Mouse (Mus musculus): ENCODE data around the gene Mybphl. TPM values are rescaled to one million over a fixed set of nuclear protein-coding genes. Genes with fewer than 3 reads are reported as not detected.
A peak's percentile ranks its signal among the peaks of the same experiment; 100 is the strongest.

The Mybphl gene
- polyA plus RNA-seq, 1 experiment from 2014 or later: 94.5 TPM

DNA sequence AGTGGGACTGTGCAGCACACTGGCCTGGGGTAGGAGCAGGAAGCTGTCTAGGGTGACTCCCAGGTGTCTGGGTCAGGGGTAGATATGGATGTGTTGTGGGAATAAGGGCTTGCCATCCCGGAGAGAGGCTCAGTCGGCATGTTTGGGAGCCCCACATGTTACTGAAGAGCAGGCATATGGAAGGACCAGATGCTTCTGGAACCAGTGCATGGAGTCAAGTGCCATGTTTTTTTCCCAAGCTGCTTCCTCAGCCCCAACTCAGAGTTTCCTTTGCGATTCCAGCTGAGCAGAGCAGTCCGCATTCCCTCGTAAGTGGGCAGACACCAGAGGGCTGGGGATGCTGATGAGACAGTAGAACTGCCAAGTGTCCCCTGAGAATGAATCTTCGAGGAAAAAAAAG lies 58.3 kb downstream of the Mybphl start:
- Histone ChIP-seq H3K4me2 (ENCODE audit: low read length) (no peak overlapping the region), H3K27me3 (ENCODE audit: control insufficient read depth, insufficient read depth, low read length) (no peaks in the 10 kb centered on the region), H3K9me3 (ENCODE audit: control insufficient read depth, low read length) (no peaks in the 10 kb centered on the region), H3K4me1 (ENCODE audit: control insufficient read depth in 2 of 2, insufficient read depth in 2 of 2, low read length in 2 of 2) (peaks cover 5 to 11% of the 10 kb centered on the region in 2 experiments), H3K9ac (ENCODE audit: low read length) (no peak overlapping the region), H3K4me3 (ENCODE audit: control insufficient read depth in 1 of 2, insufficient read depth in 1 of 2, low read depth in 1 of 2, low read length in 2 of 2) (no peak overlapping the region), H3K27ac (replicated peaks in 1 of 2; ENCODE audit: control insufficient read depth in 1 of 2, insufficient read depth in 1 of 2, low read depth in 2 of 2, low read length in 2 of 2) (no peak overlapping the region), H3K36me3 (ENCODE audit: control insufficient read depth, insufficient read depth, low read length) (peaks cover 33% of the 10 kb centered on the region)
- ATAC-seq (ENCODE audit: insufficient number of reproducible peaks, insufficient read depth, low FRiP score, low read depth): no peak
- 26% methylated on average over 6 of the region's 6 CpGs for WGBS

DNA sequence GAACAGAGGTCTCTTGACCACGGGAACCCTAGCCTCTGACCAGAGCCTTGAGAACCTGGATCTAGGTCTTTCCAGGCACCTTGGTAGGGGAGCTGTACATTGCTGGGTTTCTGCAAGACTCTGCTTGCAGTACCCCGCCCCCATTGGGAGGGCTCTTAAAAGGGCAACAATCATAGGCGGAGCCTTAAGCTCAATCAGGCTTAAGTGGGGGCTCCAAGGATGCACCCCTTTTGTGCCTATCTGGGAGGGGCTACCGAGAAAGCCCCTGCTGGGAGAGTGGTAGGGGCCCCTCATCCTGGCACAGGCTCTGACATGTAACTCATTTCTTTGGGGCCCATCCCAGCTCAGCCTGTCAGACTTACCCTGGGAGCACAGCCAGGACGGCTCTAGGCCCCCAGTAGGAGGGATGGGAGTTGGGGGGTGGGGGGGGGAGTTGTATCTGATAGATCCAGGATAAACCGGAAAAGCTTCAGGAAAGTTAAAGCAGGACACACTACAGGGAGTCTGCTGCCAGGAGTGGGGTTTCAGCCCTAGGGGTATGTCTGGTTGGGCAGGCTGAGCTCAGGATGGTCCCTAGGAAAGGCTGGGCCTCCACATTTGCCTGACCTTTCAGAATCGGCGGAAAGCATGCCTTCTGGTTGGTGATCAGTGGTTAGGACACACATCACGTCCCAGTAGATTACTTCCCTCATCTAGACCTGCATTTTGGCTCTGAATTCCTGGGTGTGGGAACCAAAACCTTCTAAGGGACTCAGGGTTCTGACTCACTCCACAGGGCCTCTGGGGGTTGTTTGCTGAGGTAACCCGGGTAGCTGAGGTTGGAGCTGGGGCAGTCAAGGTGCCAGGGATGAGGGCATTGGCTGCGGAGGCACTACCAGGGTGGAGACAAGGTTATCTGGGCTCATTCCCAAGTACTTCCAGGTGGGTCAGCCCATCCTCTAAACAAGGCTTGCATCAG lies 59.4 kb downstream of the Mybphl start:
- Histone ChIP-seq H3K9ac (ENCODE audit: low read length) (peak overlapping the region; percentile 55; the same call in 1 of the 2 replicates), H3K9me3 (ENCODE audit: control insufficient read depth, low read length) (no peaks in the 10 kb centered on the region), H3K27me3 (ENCODE audit: control insufficient read depth, insufficient read depth, low read length) (no peaks in the 10 kb centered on the region), H3K4me2 (ENCODE audit: low read length) (peak overlapping the region; percentile 55), H3K36me3 (ENCODE audit: control insufficient read depth, insufficient read depth, low read length) (peaks cover 44% of the 10 kb centered on the region), H3K4me3 (ENCODE audit: control insufficient read depth in 1 of 2, insufficient read depth in 1 of 2, low read depth in 1 of 2, low read length in 2 of 2) (peak overlapping the region in 1 of 2 experiments; percentile 2; a peak in 1 of 4 replicates), H3K27ac (replicated peaks in 1 of 2; ENCODE audit: control insufficient read depth in 1 of 2, insufficient read depth in 1 of 2, low read depth in 2 of 2, low read length in 2 of 2) (no peak overlapping the region), H3K4me1 (ENCODE audit: control insufficient read depth in 2 of 2, insufficient read depth in 2 of 2, low read length in 2 of 2) (peaks cover 5 to 11% of the 10 kb centered on the region in 2 experiments)
- WGBS: 20% methylated on average over 11 of the region's 11 CpGs
- no peak for ATAC-seq (ENCODE audit: insufficient number of reproducible peaks, insufficient read depth, low FRiP score, low read depth)

DNA sequence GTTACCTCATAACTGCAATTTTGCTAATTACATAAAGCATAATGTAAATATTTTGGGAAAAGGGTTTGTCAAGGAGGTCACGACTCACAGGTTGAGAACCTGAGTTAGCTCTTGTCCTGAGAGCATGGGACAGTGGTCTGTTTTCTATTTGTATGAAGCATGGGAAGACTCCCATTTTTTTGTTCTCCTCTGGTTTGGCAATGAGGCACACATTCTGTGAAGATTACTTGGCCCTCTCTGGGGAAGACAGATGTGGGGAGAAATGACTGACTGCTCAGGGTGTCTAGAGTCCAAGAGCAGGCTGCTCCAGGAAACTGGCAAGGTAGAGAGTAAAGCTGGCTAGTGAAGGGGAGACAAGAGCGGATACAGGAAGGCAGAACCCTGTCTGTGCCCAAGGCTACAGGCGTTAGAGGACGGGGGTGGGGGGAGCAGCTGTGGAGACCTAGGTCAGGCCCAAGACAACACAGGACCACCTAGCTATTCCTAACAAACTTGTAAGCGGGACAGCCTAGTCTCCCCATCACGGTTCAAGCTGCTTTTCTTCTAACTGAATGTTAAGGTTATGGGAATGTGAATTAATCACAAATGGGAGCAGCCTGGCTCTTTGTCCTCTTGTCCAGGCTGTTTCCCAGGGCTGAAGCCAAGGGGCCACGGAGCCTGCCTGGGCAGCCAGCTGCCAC lies 60.4 kb downstream of the Mybphl start:
- 79% methylated on average over 7 of the region's 7 CpGs for WGBS
- Histone ChIP-seq H3K27ac (replicated peaks in 1 of 2; ENCODE audit: control insufficient read depth in 1 of 2, insufficient read depth in 1 of 2, low read depth in 2 of 2, low read length in 2 of 2) (no peak overlapping the region), H3K36me3 (ENCODE audit: control insufficient read depth, insufficient read depth, low read length) (peaks cover 53% of the 10 kb centered on the region), H3K9me3 (ENCODE audit: control insufficient read depth, low read length) (no peaks in the 10 kb centered on the region), H3K4me3 (ENCODE audit: control insufficient read depth in 1 of 2, insufficient read depth in 1 of 2, low read depth in 1 of 2, low read length in 2 of 2) (no peak overlapping the region), H3K9ac (ENCODE audit: low read length) (no peak overlapping the region), H3K27me3 (ENCODE audit: control insufficient read depth, insufficient read depth, low read length) (no peaks in the 10 kb centered on the region), H3K4me2 (ENCODE audit: low read length) (no peak overlapping the region), H3K4me1 (ENCODE audit: control insufficient read depth in 2 of 2, insufficient read depth in 2 of 2, low read length in 2 of 2) (peaks cover 5 to 11% of the 10 kb centered on the region in 2 experiments)
- no peak for ATAC-seq (ENCODE audit: insufficient number of reproducible peaks, insufficient read depth, low FRiP score, low read depth)

DNA sequence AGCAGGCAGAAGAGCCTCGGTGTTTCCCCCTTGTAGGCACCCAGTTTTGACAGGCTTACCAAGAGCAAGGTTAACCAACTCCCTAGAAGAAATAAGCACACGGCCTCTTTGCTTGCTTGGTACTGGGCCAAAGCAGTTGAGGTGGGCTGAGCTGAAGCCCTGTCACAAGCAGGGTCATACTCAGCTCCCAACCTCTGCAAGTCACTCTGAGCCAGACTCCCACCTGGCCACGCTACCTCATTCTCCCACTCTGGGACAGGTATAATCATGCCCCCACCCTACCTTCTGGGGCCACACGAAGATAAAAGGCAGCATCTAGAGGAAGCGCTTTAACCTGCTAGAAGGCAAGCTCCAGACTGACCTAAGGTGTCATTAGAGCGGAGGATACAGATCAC lies 60.9 kb downstream of the Mybphl start:
- H3K4me2 ChIP-seq (ENCODE audit: low read length): no peak overlapping the region
- peaks cover 56% of the 10 kb centered on the region for H3K36me3 ChIP-seq (ENCODE audit: control insufficient read depth, insufficient read depth, low read length)
- ATAC-seq (ENCODE audit: insufficient number of reproducible peaks, insufficient read depth, low FRiP score, low read depth): no peak
- no peaks in the 10 kb centered on the region for H3K9me3 ChIP-seq (ENCODE audit: control insufficient read depth, low read length)
- H3K27me3 ChIP-seq (ENCODE audit: control insufficient read depth, insufficient read depth, low read length): no peaks in the 10 kb centered on the region
- no peak overlapping the region for H3K4me3 ChIP-seq (ENCODE audit: control insufficient read depth in 1 of 2, insufficient read depth in 1 of 2, low read depth in 1 of 2, low read length in 2 of 2)
- 85% methylated on average over 6 of the region's 6 CpGs for WGBS
- H3K27ac ChIP-seq (replicated peaks in 1 of 2; ENCODE audit: control insufficient read depth in 1 of 2, insufficient read depth in 1 of 2, low read depth in 2 of 2, low read length in 2 of 2): no peak overlapping the region
- peaks cover 5 to 11% of the 10 kb centered on the region in 2 experiments for H3K4me1 ChIP-seq (ENCODE audit: control insufficient read depth in 2 of 2, insufficient read depth in 2 of 2, low read length in 2 of 2)
- no peak overlapping the region for H3K9ac ChIP-seq (ENCODE audit: low read length)

Other genes with a start within 250 kb of the Mybphl start
- 71.4 and 74.0 TPM in 2 replicates for gene Gnai3, start 218.8 kb upstream of the Mybphl start, polyA plus RNA-seq (2014; fragmentation: Nextera tagmentation; extraction: Ambion mirVana)
- gene Gpr61, start 210.0 kb upstream of the Mybphl start, polyA plus RNA-seq (2014; fragmentation: Nextera tagmentation; extraction: Ambion mirVana): 0.24 TPM in 1 of 2 replicates, not detected in the other
- gene Amigo1, start 178.6 kb upstream of the Mybphl start, polyA plus RNA-seq (2014; fragmentation: Nextera tagmentation; extraction: Ambion mirVana): 2.6 and 2.9 TPM in 2 replicates
- gene Cyb561d1, start 163.7 kb upstream of the Mybphl start, polyA plus RNA-seq (2014; fragmentation: Nextera tagmentation; extraction: Ambion mirVana): 1.8 and 2.2 TPM in 2 replicates
- gene Atxn7l2, start 154.0 kb upstream of the Mybphl start, polyA plus RNA-seq (2014; fragmentation: Nextera tagmentation; extraction: Ambion mirVana): 6.3 and 7.1 TPM in 2 replicates
- gene Sypl2, start 138.3 kb upstream of the Mybphl start, polyA plus RNA-seq (2014; fragmentation: Nextera tagmentation; extraction: Ambion mirVana): 3.1 and 3.8 TPM in 2 replicates
- gene Psma5, start 108.0 kb upstream of the Mybphl start, polyA plus RNA-seq (2014; fragmentation: Nextera tagmentation; extraction: Ambion mirVana): 210 and 231 TPM in 2 replicates
- gene Sort1, start 80.8 kb upstream of the Mybphl start, polyA plus RNA-seq (2014; fragmentation: Nextera tagmentation; extraction: Ambion mirVana): 19.3 and 21.4 TPM in 2 replicates
- gene Psrc1, start 18.9 kb downstream of the Mybphl start, polyA plus RNA-seq (2014; fragmentation: Nextera tagmentation; extraction: Ambion mirVana): 17.0 and 19.3 TPM in 2 replicates
- gene Celsr2, start 50.6 kb downstream of the Mybphl start, polyA plus RNA-seq (2014; fragmentation: Nextera tagmentation; extraction: Ambion mirVana): 2.5 and 3.1 TPM in 2 replicates
- 84.5 and 85.2 TPM in 2 replicates for gene Sars, start 80.3 kb downstream of the Mybphl start, polyA plus RNA-seq (2014; fragmentation: Nextera tagmentation; extraction: Ambion mirVana)
- gene 1700013F07Rik, start 169.2 kb downstream of the Mybphl start, polyA plus RNA-seq (2014; fragmentation: Nextera tagmentation; extraction: Ambion mirVana): not detected in 2 replicates
- gene 5330417C22Rik, start 171.6 kb downstream of the Mybphl start, polyA plus RNA-seq (2014; fragmentation: Nextera tagmentation; extraction: Ambion mirVana): 0.73 and 0.80 TPM in 2 replicates
- 32.1 and 35.6 TPM in 2 replicates for gene Tmem167b, start 197.6 kb downstream of the Mybphl start, polyA plus RNA-seq (2014; fragmentation: Nextera tagmentation; extraction: Ambion mirVana)
- 23.3 and 24.8 TPM in 2 replicates for gene Taf13, start 206.8 kb downstream of the Mybphl start, polyA plus RNA-seq (2014; fragmentation: Nextera tagmentation; extraction: Ambion mirVana)
- 8.0 and 10.0 TPM in 2 replicates for gene Wdr47, start 226.4 kb downstream of the Mybphl start, polyA plus RNA-seq (2014; fragmentation: Nextera tagmentation; extraction: Ambion mirVana)